Mouse (Mus musculus): Measurements from ENCODE around the gene R3hdm2.
A peak's percentile ranks its signal among the peaks of the same experiment; 100 is the strongest.

Gene R3hdm2

DNA sequence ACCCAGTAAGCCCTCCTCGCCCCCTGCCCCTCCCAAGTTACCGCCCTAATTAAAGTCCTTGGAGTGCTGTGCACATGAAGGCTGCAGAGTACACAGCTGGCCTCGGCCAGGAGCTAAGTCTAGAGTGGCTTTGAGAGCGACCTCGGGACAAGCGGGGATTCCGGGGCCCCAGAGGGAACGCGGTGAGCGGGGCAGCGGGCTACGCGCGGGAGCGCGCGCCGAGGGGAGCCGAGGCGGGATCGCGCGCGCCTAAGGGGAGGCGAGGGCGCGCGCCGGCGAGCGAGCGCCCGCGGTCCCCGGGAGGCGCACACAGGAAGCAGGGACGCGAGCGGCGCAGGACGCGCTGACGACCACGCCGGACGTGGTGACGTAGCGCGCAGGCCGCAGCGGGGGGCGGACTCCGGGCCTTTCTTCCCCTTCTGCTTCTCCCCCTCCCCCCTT is at the start of gene R3hdm2:
TSS of gene R3hdm2 (plus strand) at position 77 of the 441 bp plus-strand sequence.
- peak; percentile 87 to 91 for DNase-seq (ENCODE audit: low spot score in 2 of 2)

DNA sequence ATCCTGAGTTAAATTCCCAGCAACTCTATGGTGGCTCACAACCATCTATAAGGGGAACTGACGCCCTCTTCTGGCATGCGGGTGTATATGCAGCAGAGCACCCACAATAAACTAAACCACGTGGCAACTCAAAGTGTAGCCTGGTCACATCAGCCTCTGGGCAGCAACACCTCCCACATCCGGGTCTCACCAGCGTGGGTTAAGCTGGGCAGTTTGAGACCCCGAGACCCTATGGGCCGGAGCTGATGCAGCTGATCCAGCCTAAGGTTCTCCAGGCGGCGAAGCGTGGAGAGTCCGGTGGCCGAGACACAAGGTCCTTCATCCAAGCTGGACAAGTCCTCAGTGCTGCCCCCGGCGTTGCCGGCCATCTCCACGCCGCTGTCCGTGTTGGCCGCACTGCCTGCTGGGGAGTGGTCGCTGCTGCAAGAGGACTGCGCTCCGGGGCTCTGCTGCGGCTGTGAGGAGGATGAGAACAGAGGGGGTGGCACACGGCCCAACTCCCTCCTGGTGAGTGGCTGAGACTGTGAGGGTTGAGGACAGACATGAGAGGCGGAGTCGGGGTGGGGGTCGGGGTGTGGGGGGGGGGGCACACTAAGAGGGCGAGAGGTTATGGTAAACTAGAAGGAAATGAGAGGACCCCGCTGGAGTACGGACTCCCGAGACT is 47.8 kb upstream of the R3hdm2 start:
- DNase-seq (ENCODE audit: low spot score in 2 of 2) = no peak

DNA sequence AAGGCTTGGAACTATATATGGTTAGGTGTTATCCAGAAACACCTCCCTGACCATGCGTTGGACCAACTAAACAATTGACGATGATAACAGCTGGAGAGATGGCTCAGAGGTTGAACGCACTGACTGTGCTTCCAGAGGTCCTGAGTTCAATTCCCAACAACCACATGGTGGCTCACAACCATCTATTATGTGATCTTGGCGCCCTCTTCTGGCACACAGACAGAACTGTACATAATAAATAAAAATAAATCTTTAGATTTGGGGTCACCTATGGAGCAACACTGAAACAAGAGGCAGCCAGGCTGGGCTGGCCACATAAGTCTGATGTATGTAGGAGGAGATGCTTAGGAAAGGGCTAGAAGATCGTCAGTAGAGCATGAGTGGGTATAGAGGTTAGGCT is 47.0 kb upstream of the R3hdm2 start:
- DNase-seq (ENCODE audit: low spot score in 2 of 2) = no peak

DNA sequence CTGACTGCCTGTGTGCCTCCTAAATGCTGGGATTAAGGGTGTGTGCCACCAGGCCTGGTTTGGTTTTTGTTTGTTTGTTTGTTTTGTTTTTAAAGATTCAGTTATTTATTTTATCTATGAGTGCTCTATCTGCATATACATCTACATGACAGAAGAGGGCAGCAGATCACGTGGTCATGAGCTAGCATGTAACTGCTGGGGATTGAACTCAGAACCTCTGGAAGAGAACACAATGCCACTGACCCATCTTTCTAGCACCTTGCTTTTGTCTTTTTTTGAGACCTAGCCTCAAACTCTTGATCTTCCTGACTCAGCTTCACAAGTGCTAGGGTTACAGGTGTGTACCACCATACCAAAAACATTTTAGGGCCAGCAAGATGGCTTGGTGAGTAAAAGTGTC is 44.9 kb upstream of the R3hdm2 start:
- no peak for DNase-seq (ENCODE audit: low spot score in 2 of 2)

DNA sequence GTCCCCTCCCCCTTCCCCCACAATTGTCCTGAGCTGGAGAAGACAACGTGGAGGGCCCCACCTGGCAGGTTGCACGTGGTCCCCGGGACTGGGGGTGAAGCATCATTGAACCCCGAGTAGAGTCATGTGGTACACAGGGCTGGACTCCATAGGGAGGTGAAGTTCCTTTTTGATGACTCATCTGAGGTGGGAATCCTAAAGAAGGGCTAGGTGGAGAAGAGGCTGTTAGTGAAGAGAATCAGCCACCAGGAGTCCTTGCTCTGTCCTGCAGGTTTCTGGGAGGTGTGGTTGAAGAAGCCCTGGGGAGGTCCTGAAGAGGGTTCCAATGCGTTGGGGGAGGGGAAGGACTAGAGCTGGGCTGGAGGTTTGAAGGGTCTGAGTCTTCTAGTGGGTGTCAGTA is 43.2 kb upstream of the R3hdm2 start:
- DNase-seq (ENCODE audit: low spot score in 2 of 2) = no peak

DNA sequence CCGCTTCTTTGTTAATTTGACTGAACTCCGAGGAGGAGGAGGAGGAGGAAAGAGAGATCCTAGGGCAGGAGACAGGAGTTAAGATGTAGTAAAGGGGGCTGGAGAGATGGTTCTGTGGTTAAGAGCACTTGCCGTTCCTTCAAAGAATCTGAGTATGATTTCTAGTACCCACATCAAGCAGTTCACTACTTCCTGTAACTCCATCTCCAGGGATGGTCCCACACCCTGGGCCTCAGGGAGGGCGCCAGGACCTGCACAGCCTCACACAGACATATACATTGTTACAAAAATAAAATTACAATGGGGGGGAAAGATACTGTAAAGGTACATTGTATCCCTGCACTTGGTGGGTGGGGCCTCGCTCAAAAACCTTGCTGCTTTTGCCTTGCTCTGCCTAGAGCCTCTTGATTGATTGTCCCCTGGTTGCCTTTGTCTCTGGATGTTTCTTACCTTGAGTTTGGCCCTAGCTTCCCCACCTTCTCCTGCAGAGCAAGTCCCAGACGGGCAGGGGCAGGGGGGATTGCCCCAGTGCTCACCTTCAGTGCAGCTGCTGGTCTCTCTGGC is 42.5 kb upstream of the R3hdm2 start:
- no peak for DNase-seq (ENCODE audit: low spot score in 2 of 2)

DNA sequence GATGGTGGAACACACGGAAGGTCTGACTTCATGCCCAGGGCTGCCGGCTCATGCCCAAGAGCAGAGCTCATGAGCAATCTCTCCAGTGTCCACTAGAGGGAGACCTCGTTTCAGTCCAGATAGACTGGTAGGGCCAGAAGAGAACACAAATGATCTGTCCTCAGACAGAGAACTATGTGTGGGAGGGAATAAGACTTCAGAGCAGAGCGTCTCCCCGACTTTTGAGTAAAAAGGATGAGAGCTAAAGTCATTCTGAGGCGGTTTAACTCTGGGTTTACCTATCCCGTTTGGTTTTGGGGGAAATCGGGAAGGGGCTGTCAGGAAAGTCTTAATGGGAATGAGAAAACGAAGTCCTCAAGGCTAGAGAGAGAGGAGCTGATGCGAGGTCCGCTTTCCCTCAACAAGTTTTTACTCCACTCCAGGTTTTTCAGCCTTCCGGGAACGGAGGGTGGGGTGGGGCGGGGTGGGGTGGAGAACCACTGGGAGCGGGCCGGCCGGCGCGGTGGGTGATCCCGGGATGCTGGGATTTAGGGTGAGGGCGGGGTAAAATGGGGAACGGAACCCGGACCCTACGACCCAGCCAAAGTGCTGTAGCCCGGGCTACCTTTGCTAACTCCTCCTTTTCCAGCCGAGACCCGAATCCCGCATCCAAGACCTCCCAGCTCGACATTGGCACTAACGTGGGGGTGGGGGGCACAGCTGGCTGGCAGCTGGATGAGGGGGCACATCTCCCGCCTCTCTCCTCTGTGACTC is 41.0 kb upstream of the R3hdm2 start:
- DNase-seq (ENCODE audit: low spot score in 2 of 2) = peak; percentile 86 to 94

DNA sequence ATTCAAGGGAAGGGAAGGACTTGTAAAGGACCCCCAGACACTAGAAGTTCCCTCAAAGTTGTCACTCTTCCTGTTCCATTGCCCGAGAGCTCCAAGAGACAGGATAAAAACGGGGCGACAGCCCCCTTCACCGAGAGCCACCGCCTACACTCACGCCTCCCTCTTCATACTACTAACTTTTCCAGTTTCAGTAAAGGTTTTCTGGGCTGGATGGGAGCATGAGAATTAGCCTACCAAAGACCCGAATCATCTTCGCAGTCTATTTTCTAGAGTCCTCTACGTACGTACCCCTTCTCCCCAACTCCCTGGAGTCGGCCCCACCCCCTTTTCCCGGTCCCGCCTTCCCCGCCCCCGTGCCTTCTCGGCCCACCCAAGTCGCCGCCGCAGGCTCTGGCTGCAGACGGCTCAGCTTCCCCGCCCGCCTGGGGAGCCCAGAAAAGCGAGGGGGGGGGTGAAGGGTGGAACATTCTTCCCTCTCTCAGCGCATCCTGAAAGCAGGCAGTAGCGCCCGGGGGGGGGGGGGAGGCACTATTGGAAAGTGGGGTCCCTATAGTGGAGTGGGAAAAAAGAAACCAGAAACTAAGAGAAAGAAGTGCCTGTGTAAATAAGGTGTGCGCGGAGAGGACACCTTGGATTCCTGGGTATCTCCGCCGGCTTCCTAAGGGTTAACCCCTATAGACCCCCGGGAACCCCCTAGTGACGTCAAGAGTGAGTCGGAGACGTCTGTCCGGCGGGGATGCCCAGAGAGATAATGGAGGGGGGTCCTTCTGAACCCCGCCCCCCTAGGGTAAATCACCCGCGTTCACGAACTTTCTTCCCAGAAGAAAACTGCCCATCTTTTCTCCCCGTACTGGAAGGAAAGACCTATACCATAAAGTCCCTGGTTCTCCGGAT is 40.2 kb upstream of the R3hdm2 start:
- DNase-seq (ENCODE audit: low spot score in 2 of 2) = no peak

DNA sequence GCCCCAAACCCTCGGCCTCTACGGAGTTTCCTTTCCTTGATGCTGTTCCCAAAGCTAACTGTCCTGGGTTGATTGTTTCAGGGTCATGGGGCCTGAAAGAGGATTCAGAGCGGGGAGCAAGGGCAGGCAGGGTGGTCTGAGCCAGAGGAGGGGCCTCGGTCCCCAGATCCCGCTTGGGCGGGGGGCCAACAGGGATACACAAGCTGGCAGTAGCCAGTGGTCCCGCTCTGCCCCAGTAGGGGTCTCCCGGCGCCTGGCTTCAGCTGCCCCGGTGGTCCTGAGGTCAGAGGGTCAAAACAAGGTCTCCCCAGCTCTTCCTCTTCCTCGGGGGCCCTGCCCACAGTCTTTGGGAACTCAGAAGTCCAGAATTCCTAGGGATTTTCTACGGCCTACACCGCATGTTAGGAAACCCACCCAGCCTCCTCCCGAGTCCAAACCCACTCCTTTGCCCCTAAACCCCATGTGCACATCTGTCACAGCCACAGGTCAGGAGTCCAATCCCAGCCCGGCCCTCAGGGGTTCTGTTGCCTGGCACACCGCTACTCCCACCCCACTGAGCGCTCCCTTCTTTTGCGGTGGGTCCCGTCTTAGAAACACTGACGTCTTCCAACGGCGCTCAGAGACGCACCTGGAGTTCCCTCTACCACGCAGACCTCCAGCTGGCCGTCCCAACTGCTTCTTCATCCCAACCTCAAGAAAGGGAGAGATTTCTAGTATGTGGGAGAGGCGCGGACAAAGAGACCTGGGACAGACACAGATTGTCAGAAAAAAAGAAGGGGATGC is 39.4 kb upstream of the R3hdm2 start:
- no peak for DNase-seq (ENCODE audit: low spot score in 2 of 2)

DNA sequence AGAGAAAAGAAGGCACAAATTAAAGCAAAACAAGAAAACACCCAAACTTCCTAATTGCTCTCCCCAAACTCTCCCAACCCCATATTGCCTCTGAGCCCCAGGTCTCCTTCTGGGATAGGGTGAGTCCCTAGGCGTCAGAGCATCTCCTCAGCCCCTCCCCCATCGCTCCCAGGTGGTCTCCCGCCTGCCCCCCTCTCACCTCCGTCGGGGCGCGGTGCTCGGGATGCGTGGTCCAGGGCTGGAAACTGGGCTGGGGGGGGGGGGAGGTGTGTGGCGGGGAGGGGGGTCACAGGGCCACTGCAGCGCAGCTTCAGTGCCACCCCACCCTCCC is 38.8 kb upstream of the R3hdm2 start:
- no peak for DNase-seq (ENCODE audit: low spot score in 2 of 2)

DNA sequence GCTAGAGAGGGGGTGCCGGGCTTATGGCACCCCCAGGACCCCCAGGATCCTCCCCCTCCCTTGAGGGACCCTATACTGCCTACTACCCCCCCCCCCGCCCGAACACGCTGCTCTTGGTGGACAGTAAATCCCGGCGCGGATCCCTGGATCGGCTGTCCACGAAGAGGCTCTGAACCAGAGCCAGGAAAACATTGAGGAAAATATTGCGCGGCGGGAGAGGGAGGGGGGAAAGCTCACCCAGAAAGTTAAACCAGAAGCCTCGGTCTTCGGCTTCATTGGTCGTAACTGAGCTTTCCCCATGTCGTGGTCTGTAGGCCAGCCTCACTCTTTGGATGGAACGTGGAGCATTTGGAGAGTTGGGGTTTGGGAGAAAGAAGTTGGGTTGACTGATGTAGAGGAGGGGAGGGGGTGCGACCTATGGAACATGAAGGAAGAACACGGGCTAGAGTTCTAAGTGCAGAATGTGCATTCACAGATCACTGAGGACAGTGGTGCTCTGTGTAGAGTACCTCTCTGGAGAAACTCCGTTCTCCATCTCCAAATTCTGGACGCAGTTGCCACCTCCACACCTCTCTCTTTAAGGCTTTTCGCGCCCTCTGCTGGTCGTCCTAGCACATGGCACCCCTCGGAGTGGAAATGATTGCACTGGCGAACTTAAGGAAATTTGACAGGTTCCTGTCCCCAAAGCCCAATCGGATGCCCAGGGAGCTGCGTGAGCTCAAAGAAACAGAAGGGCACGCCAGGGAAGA is 38.1 kb upstream of the R3hdm2 start, which contains the start of gene Gli1:
TSS of gene Gli1 (minus strand) at position 84 of the 749 bp plus-strand sequence.
- peak; percentile 71 to 77 for DNase-seq (ENCODE audit: low spot score in 2 of 2)

- no peak for DNase-seq (ENCODE audit: low spot score in 2 of 2)
These were observed 37.1 kb upstream of the R3hdm2 start for GRCm38 (mm10) chr10:127343029-127343428.

DNA sequence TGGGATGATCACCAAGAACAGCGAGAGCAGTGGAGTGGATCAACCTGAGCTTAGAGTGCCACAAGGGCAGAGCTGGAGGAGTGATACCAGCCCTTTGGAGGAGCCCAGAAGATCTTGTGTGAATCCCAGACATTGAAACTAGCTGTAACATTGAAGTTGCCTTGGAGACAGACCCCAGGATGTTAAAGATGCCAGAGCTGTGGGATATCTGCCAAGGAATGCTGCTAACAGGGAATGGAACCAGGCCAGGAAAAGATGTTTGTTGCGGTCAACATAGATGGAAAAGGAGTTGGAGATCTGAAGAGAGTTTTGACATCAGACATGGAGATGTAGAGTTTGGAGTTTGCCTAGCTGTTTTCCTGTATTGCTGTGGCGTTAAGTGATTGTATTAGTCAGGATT is 34.0 kb upstream of the R3hdm2 start:
- DNase-seq (ENCODE audit: low spot score in 2 of 2) = no peak

DNA sequence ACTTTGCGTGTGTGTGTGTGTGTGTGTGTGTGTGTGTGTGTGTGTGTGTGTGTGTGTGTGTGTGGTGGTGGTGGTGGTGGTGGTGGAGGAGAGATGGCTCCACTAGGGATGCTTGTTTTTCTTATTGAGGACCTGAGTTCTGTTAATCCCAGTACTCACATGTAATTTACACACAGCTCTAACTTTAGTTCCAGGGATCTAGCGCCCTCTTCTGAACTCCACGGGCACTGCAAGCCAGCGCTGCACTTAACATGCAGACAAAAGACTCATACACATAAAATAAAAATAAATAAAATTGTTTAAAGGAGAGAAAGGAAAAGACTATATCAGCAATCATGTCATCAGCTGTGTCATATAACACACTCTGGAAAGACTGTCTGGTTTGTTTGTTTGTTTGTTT is 31.2 kb upstream of the R3hdm2 start:
- DNase-seq (ENCODE audit: low spot score in 2 of 2) = no peak

DNA sequence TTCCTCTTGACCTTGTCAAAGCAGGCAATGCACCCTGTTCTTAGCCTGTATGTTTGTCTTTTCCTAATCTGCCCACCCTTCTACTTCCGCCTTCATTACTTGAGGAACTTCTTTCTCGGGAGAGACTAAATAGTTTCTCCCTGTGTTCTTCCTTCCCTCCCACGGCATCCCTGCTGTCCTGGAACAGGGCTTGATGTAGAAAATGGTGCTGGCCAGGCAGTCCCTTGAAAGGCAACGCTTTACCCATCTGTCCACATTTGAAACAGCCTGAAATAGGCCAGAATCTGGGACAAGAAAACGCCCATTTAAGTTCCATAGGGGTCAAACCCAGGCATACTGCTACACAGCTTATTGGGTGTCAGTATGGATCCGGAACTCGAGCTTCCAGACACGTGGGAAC is 30.3 kb upstream of the R3hdm2 start:
- DNase-seq (ENCODE audit: low spot score in 2 of 2) = peak in 1 of 2 experiments; percentile 54

- peak; percentile 68 to 78 for DNase-seq (ENCODE audit: low spot score in 2 of 2)
These were observed 29.4 kb upstream of the R3hdm2 start for GRCm38 (mm10) chr10:127350594-127351284.

DNA sequence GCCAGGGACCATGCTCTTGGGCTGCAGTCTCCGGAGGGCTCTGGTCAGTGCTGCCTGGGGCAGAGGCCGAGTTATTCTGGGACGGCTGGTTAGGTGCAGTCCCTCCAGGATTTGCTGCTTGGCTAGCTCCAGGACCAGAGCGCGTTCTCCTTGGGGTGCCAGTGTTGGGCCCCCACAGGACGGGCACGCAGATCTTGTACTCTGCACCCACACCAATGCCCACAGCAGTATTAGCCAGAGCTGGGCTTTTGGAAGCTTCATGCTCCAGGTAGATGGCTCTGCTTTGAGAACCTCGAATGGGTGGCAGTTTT is 28.9 kb upstream of the R3hdm2 start:
- no peak for DNase-seq (ENCODE audit: low spot score in 2 of 2)

- no peak for DNase-seq (ENCODE audit: low spot score in 2 of 2)
These were observed 28.4 kb upstream of the R3hdm2 start for GRCm38 (mm10) chr10:127351719-127352118.

GRCm38 (mm10) chr10:127352187-127352586 is 27.9 kb upstream of the R3hdm2 start:
- DNase-seq (ENCODE audit: low spot score in 2 of 2) = no peak

DNA sequence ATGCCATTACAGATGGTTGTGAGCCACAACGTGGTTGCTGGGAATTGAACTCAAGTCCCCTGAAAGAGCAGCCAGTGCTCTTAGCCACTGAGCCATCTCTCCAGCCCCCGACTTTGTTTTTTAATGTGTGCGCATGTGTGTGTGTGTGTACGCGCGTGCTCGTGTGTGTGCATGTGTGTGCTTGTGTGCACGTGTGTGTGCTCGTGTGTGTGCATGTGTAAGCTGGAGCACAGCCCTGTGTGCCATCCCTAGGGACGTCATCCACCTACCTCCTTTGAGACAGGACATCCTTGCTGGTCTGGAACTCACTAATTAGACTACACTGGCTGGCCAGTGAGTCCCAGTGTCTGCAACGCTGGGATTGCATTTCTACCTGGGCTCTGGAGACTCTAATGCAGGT is 27.4 kb upstream of the R3hdm2 start:
- no peak for DNase-seq (ENCODE audit: low spot score in 2 of 2)
